Mouse (Mus musculus) A20 (cell line): Measurements from ENCODE around the gene Prkar2b.
"Not testable (repeated sequence)": the region's sequence is repeated elsewhere in the genome, so short reads cannot be mapped to it uniquely, and the experiment has no call there.

Experiments used
- DNase-seq: peaks from one replicate; pipeline ENCODE4 v3.0.0-alpha.2; 2011; ENCODE audit warnings: low read depth, low spot score

Gene Prkar2b

GRCm38 (mm10) chr12:32011128-32011527 is 50.0 kb downstream of the Prkar2b start:
- DNase-seq = no peak

DNA sequence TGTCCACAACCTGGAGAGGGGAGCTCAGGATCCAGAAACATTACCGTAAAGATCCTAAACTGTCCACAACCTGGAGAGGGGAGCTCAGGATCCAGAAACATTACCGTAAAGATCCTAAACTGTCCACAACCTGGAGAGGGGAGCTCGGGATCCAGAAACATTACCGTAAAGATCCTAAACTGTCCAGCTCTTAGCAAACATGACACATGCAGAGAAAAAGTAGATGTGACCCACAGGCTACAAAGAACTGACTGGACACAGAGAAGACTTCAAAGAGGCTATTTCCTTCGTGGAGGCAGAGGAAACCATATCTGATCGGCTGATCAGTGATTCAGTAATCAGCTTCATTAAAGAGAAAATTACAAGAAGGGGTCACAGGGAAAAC is 51.1 kb downstream of the Prkar2b start:
- DNase-seq = not testable (repeated sequence)

DNA sequence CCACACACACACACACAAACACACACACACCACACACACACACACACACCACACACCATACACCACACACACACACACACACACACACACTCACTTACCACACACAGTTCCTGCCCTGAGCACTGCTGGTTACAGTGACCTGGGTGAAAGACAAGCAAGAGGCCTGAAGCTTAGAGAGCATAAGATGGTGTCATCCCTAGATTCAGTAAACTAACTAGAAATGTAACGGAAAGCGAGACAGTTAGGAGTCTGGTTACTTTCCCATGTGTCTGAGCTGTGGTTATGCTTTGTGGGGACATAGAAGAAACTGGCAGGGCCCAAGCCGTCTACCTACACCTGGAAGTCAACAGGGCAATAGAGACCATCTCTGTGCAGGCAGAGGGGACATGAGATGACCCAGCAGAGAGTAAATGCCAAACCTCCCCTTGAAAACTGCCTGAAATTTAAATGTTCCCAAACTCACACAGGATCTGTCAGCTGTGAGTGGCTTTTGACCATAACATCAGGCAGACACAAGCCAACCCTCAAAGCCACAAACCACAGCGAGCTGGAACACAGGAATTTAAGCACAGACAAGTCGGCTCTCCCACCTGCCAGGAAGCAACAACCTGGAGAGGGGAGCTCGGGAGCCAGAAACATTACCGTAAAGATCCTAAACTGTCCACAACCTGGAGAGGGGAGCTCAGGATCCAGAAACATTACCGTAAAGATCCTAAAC is 51.7 kb downstream of the Prkar2b start:
- DNase-seq = no peak

GRCm38 (mm10) chr12:32008728-32009127 is 52.4 kb downstream of the Prkar2b start:
- DNase-seq = no peak

GRCm38 (mm10) chr12:32007646-32008045 is 53.5 kb downstream of the Prkar2b start:
- no peak for DNase-seq

DNA sequence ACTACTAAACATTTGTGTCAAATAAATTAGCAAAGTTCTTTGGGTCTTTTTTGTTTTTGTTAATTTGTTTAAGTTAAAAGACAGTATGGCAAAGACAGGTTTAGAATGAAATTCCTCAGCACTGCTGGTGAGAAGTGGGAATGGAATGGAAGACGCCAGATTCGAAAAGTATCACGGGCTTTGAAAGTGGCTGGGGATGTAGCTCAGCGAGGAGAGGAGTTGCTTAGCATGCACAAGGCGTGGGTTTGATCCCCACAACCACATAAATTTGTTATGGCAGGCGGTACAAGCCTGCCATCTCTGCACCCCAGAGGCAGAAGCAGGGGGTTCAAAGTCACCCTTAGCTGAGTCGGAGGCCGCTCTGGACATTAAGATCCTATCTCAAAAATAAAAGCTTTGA is 54.1 kb downstream of the Prkar2b start:
- no peak for DNase-seq

DNA sequence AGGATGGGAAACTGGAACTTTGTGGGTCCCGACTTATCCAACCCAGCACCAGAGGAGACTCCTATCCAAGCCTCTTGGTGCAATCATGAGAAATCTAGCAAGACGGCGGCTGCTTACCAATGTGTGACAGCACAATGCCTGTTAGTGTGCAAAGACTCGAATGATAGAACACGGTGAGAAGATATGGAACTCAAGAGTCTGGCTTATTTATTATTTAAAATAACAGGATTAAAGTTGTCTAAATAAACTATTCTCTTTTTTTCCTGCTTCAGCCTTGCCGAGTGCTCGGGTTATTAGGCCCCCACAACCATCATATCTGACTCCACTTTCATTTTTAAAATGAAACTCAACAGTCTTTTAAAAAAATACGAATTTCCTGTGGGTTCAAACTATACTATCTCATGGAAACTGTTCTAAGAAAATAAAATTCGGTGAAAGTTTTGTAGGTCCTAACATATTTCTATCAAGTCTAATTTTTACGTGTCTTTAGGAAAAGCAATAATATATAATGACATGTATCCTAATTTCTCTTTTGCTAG is 54.6 kb downstream of the Prkar2b start:
- no peak for DNase-seq

GRCm38 (mm10) chr12:32000464-32000863 is 60.6 kb downstream of the Prkar2b start:
- no peak for DNase-seq

DNA sequence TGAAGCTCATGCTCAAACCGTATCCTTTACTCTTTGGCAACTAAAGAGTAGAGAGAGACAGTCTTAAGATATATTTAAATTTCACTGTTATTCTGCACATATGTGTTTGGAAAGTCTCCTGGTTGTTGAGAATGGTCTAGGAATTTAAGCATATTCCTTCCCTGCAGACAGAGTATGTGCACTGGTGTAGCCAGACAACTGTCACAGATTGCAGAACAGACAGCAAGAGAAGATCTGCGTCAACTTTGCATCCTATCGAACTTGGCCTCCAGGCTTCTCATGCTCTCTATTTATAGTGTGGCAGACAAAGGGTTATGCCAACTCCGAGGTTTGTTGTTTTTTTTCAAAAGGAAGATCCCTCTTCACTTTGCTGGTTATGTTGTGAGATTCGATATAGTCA is 62.4 kb downstream of the Prkar2b start:
- DNase-seq = no peak

- no peak for DNase-seq
These were observed 63.7 kb downstream of the Prkar2b start for GRCm38 (mm10) chr12:31997328-31997878.

DNA sequence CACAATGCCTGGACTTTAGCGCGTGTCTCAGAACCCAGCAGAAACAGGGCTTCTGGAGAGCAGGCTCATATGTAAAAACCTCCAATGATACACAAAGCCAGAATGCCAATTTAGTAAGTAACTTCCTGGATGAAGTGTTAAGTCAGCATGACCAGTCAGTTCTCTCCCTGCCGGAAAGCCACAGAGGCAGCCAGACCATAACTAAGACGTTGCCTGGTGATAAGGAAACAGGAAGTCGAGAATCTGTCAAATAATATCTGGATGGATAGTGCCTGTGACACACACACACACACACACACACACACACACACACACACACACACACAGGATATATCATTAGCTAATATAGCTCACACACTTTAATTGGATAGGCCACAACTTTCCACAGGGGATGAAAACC is 64.2 kb downstream of the Prkar2b start:
- DNase-seq = peak; percentile 44

DNA sequence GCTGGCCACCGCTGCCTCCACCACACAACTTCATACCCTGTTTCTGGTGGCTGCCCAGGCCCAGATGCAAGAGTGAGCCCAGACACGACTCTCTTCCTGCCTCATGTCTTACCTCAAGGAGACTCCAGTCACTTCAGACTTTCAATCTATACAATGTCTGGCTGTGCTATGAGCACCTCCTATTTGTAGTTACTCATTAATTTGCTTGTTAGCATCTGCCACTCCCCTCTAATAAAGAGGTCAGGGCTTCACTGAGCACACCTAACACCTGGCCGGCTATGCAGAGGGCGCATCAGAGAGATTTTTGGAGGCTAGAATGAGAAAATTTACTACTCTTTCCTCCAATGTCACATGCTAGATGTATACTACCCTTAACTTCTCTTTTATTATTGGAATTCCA is 70.5 kb downstream of the Prkar2b start:
- no peak for DNase-seq

GRCm38 (mm10) chr12:31989726-31990125 is 71.4 kb downstream of the Prkar2b start:
- DNase-seq = no peak

DNA sequence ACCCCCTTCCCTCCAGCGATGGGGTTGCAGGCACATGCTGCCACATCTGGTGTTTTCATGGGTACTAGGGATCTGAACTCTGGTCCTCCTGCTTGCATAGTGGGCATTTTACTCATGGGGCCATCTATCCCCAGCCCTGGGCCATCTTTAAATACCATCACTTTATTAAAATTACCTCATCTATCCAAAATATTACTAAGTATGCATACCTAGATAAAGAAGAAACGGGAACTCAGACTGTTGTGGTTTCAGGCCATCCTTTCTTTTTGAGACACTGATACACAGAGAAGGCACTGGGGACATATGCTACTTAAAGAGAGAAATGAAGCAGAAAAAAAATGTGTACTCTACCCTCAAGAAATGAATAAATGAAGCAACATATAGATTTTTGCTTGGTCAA is 74.6 kb downstream of the Prkar2b start:
- no peak for DNase-seq

DNA sequence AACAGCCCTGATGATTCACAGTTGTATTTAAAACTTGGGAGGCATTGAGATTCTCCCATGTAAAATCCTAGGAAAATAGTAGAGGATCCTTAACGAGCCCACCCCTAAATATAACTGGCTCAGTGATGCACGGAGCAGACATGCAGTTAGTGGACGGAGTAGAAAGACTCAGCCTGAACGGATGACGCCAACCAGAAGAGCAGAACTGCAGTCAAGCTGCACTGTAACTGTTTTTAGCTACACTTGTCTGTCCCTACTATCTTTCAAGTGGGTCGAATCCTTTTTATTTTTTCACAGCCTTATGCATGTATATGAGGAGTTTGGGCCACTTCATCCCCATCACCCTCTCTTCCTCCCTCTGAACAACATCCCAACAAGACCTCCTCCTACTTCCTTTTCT is 75.4 kb downstream of the Prkar2b start:
- DNase-seq = no peak

DNA sequence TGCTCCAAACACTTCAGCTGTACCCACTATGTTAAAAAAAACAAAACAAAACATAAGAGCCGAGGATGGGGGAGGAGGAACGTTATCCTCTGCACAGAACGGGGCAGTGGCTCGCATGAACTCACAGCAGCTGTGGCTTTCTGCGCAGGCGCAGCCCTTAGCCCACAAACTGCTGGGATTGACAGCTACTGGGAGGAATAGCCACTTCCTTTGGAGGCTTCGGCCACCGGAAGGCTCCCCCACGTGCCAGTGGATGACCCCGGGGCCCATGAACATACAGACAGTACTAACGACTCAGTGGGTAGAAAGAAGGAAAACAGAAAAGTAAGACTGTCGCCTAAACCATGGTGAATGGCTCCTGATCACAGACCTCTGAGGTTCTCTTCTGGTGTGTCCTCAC is 76.4 kb downstream of the Prkar2b start:
- DNase-seq = no peak

DNA sequence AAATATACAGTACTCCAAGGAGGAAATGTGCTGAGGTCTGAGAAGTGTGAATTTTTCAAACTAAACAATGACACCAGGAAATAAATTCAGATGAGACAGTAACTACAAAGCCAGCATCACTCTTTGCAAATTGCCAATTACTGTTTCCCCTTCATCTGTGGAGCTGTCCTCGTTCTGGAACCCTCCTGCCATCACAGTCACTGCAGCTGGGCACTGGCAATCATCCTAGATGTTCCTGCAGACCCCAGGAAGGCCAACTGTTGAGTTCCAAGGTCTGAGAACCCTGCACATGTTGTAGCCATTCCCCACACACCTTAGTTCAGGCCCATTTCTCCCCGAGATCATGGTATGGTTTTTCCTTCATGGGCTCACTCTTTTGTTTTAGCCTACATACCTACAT is 76.9 kb downstream of the Prkar2b start:
- DNase-seq = no peak

DNA sequence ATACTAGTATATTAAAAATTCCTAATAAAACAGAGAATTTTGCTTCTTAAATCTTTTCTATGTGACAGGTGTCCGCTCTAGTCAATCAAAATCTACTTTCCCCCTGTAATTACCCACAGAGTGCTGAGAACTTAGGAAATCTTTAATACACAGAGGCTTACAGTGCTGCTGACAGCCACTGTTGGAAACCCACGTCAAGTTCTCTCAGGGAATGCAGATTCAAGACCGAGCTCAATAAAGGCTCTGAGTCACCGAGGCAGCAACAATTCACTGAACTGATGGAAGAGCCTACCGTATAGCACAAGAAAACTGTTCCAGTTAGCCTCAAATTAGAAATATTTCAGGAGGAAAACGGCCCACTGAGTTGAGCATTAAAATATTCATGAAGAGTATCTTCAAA is 77.3 kb downstream of the Prkar2b start:
- no peak for DNase-seq

DNA sequence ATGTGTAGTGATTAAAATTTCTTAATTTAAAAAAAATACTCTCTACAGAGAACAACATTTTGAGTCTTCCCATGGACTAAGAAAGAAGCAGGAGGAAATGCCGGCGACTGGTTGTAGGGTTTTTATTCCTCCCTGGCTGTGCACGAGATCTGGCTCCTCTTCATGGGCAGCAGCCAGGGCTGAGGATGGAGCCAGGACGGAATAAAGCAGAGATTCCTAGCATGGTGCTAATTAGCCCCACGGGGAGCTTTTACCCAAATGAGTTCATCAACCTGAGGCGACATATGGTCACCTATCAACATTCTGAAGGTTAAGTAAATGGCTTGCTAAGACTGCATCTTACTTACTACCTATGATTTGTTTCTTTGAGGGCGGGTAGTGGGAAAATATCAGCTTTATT is 77.9 kb downstream of the Prkar2b start:
- no peak for DNase-seq

- no peak for DNase-seq
These were observed 83.4 kb downstream of the Prkar2b start for GRCm38 (mm10) chr12:31977613-31978195.

DNA sequence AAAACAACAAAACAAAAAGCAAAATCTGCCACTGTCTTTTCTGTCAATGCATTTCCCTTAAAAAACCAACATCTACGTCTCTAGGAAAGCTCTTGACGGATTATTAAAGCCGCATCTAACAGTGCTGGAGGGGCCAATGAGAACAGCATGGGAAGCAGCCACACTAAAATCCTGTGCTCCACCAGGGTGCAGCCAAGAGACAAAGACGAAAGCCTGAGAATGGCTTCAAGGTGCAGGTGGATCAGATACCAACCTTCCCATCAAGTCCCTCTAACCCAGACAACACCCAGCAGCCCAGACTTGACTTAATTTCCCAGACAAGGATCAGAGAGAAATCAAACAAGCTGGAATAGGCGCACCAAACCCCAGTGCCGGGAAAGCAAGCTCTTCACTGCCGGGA is 84.6 kb downstream of the Prkar2b start:
- DNase-seq = no peak

DNA sequence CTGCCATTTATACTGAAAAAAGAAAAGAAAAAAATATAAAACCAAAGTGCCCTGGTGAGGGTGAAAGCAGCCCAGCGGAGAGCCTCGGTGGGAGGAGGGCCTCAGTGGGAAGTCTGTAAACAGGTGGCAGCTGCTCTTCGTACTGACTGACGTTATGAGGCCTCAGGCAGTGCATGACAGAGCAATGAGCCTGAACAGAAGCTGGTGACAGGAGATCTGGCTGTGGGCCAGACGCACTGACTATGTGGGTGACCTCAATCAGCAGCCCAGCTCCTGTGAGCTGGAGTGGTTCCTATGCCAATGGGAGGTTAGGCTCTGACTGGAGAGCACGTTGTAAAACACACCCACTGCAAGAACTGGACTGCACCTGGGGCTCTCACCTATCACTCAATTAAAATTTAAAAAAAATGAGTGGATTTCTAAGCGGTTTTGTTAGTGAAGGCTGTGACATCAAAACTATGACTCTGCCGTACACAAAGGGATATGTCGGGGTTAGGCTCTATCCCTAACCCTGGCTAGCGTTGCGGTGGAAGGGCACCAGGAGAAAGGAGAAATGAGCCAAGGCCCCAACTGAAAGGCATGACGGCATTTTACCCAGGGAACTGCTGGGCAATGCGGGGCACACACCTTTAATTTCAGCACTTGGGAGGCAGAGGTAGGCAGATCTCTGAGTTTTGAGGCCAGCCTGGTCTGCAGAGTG is 87.5 kb downstream of the Prkar2b start:
- peak; percentile 88 for DNase-seq

GRCm38 (mm10) chr12:31971547-31971946 is 89.5 kb downstream of the Prkar2b start:
- DNase-seq = no peak
